16 mouse cellular contexts compared by ENCODE assay signal in genomic region chr15:88801903-88802302, GRCm38 (mm10).
"Had no signal": no experiment of that assay in that cellular context is flagged by ENCODE, and none has a peak within 500 bp of the region (broad histone marks: within the 10 kb centered on the region; RNA-seq: fewer than 3 reads in every experiment).

No protein-coding gene starts in this region.

- H3K9ac ChIP-seq: neural tube, embryonic 12.5 days; neural tube, embryonic 13.5 days; neural tube, embryonic 15.5 days; stomach, embryonic 15.5 days had no signal

- H3K9me3 ChIP-seq: neural tube, embryonic 12.5 days; neural tube, embryonic 13.5 days; neural tube, embryonic 15.5 days; stomach, embryonic 15.5 days had no signal

- H3K4me3 ChIP-seq: neural tube, embryonic 12.5 days; neural tube, embryonic 13.5 days; neural tube, embryonic 15.5 days; stomach, embryonic 15.5 days had no signal

- H3K27ac ChIP-seq: neural tube, embryonic 12.5 days; neural tube, embryonic 13.5 days; neural tube, embryonic 15.5 days; stomach, embryonic 15.5 days; stomach, postnatal 0 days had no signal

- H3K27me3 ChIP-seq: neural tube, embryonic 12.5 days; neural tube, embryonic 13.5 days; neural tube, embryonic 15.5 days; stomach, embryonic 15.5 days had no signal

- DNase-seq: right cerebral cortex, adult 18-20 months; right cerebral cortex, postnatal 14 days; right cerebral cortex, postnatal 25 days; right cerebral cortex, postnatal 4 days; spleen, adult 18-20 months; thymus, adult 18-20 months; thymus, adult 2 months; thymus, postnatal 14 days; thymus, postnatal 25 days; thymus, postnatal 36 days; thymus, postnatal 4 days had no signal

- H3K4me1 ChIP-seq: neural tube, embryonic 12.5 days; neural tube, embryonic 13.5 days; neural tube, embryonic 15.5 days had no signal
